Mouse (Mus musculus) midbrain, postnatal 0 days (tissue): ENCODE results near the gene Tex19.2. TPM values are rescaled to one million over a fixed set of nuclear protein-coding genes. Genes with fewer than 3 reads are reported as not detected.

Source experiments
- ATAC-seq: fragments of 200-750 bp; cut with Nextera tagmentation; 2 replicates; pipeline ENCODE4 v1.8.0; 2017; ENCODE audit warnings: moderate number of reproducible peaks, mild to moderate bottlenecking, moderate TSS enrichment, moderate library complexity; ENCODE audit not compliant: low FRiP score
- DNase-seq: peaks from one replicate; pipeline ENCODE4 v3.0.0-alpha.2; 2015; ENCODE audit warnings: low spot score
- H3K27ac ChIP-seq: fragments of 300-500 bp; sonication (generic); 2 replicates; pipeline ENCODE4 v1.5.1; 2014; ENCODE audit warnings: low read depth, mild to moderate bottlenecking, low read length, mixed read lengths
- H3K27me3 ChIP-seq: fragments of 300-500 bp; sonication (generic); 2 replicates; pipeline ENCODE4 v1.6.1; 2014; ENCODE audit warnings: low read length, control low read depth, mixed read lengths; ENCODE audit not compliant: insufficient read depth
- H3K36me3 ChIP-seq: fragments of 300-500 bp; sonication (generic); 2 replicates; pipeline ENCODE4 v1.6.1; 2014; ENCODE audit warnings: low read length, control low read depth, mixed read lengths; ENCODE audit not compliant: insufficient read depth
- H3K4me1 ChIP-seq: fragments of 300-500 bp; sonication (generic); 2 replicates; pipeline ENCODE4 v1.6.1; 2014; ENCODE audit warnings: mild to moderate bottlenecking, control low read depth, antibody characterized with exemption, low read length, mixed read lengths; ENCODE audit not compliant: insufficient read depth
- H3K4me2 ChIP-seq: fragments of 300-500 bp; sonication (generic); 2 replicates; pipeline ENCODE4 v1.6.1; 2014; ENCODE audit warnings: low read depth, mild to moderate bottlenecking, low read length, mixed read lengths; ENCODE audit not compliant: poor library complexity, severe bottlenecking
- H3K4me3 ChIP-seq: fragments of 300-500 bp; sonication (generic); 2 replicates; pipeline ENCODE4 v1.5.1; 2014; ENCODE audit warnings: low read depth, mild to moderate bottlenecking, low read length, moderate library complexity
- H3K9ac ChIP-seq: fragments of 300-500 bp; sonication (generic); replicated peaks from 2 replicates; pipeline ENCODE4 v1.6.1; 2014; ENCODE audit warnings: mild to moderate bottlenecking, low read length, moderate library complexity, mixed read lengths; ENCODE audit not compliant: poor library complexity, severe bottlenecking
- H3K9me3 ChIP-seq: fragments of 300-500 bp; sonication (generic); 2 replicates; pipeline ENCODE4 v1.6.1; 2016; ENCODE audit warnings: low read length, control low read depth
- CTCF ChIP-seq: IDR thresholded peaks from 2 replicates; pipeline ENCODE4 v1.5.1; 2016; ENCODE audit warnings: antibody characterized with exemption, mild to moderate bottlenecking
- WGBS: fragments of 180-500 bp; shearing (Covaris S2); extraction: QIAGEN DNeasy Blood & Tissue Kit; methylation state at CpG from one replicate; pipeline ENCODE4 v1.1.7; 2014; 5-methylcytosine and 5-hydroxymethylcytosine counted together
- polyA plus RNA-seq: library from polyadenylated mRNA; unstranded; fragments of >200 nt; fragmentation: Nextera tagmentation; extraction: Ambion mirVana; gene quantifications from 2 replicates; pipeline ENCODE4 v1.2.1, GENCODE M21; 2015
- total RNA-seq: library from RNA; depleted of rRNA; stranded (reverse); fragments of >200 nt; gene quantifications from 2 replicates; pipeline ENCODE4 v1.2.3, GENCODE M21; 2014

The Tex19.2 gene
- total and polyA plus RNA-seq, 2 experiments from 2014 or later = not detected

DNA sequence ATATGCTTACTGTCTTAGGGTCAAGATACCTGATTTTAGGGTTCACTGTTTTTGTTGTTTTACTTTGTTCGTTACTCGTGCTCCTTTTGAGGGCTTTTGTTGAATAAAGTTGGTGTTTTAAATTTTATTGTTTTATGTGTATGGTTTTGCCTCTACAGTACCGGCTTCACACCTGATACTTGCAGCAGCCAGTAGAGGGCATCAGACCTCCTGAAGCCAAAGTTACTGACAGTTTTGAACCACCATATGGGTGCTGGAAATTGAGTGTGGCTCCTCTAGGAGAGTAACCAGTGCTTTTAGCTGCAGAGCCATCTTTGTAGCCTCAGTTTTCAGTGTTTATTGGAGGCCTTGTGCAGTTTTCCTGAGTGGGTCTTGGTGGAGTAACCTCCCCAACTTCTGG lies 29.7 kb upstream of the Tex19.2 start:
- H3K9me3 ChIP-seq = no peaks in the 10 kb centered on the region
- TF ChIP-seq CTCF = peak; percentile 23
- H3K4me3 ChIP-seq = no peak overlapping the region
- DNase-seq (no peak), ATAC-seq (no peak)
- H3K4me1 ChIP-seq = no peaks in the 10 kb centered on the region
- no peak overlapping the region for H3K9ac ChIP-seq
- WGBS = 90% methylated on average over 3 of the region's 3 CpGs
- H3K27me3 ChIP-seq = no peaks in the 10 kb centered on the region
- H3K4me2 ChIP-seq = no peak overlapping the region
- H3K27ac ChIP-seq = no peak overlapping the region
- no peaks in the 10 kb centered on the region for H3K36me3 ChIP-seq

DNA sequence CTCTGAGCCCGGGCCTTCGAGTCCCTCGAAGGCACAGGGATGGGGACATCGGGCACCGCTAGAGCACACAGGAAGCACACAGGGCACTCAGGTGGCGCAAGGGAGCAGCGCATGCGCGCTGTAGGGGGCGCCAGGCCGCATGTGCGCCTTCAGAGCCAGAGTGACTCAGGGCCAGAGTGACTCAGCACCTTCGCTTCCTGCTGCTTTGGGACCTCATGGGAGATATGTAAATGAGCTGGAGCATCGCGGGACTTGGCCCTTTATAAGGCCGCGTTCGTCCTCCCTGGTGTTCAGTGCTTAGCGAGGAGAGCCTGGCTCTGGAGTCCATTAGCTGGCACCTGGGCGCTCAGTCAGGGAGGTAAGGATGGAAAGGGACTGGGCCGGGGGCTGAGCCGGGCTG lies 27.4 kb upstream of the Tex19.2 start, which contains the start of gene Tex19.1:
Gene Tex19.1, plus strand, starts transcription at position 279 of the 400 bp plus-strand sequence.
- 91% methylated on average over 22 of the region's 22 CpGs for WGBS
- ATAC-seq (no peak), DNase-seq (no peak)
- Histone ChIP-seq H3K27me3 (no peaks in the 10 kb centered on the region), H3K4me3 (no peak within 1 kb of the TSS), H3K9ac (no peak within 1 kb of the TSS), H3K4me1 (no peaks in the 10 kb centered on the region), H3K4me2 (no peak within 1 kb of the TSS), H3K36me3 (no peaks in the 10 kb centered on the region), H3K9me3 (no peaks in the 10 kb centered on the region), H3K27ac (no peak within 1 kb of the TSS)
- TF ChIP-seq CTCF = no peak

DNA sequence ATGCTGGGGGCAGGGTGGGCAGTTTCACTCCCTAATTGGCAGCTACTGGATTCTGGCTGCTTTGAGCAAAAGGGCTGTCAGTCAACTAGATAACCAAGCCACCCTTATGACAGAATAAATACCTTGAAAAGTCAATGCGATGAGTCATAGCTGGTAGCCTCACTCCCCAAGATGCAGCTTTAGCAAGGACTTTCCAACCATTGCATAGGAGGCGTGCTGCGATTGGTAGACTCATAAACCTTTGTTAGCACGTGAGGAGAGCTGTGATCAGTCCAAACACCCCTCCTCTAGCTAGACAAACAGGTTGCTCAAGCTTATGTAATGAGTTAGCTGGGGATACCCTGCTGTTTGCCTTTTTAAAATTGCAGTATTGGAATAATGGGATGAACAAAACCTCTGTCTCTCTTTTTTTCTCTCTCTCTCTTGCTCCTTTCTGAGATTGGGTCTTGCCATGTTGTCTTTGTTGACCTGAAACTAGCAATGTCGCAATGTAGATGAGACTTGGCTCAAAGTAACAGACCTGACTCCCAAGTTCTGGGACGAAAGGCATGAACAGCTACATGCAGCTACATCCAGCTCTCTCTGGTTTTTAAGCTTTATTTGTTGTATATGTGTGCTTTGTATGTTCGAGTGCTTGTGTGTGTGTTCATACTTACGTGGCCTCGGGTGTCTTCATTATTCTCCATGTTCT lies 25.0 kb upstream of the Tex19.2 start:
- no peak for TF ChIP-seq CTCF

DNA sequence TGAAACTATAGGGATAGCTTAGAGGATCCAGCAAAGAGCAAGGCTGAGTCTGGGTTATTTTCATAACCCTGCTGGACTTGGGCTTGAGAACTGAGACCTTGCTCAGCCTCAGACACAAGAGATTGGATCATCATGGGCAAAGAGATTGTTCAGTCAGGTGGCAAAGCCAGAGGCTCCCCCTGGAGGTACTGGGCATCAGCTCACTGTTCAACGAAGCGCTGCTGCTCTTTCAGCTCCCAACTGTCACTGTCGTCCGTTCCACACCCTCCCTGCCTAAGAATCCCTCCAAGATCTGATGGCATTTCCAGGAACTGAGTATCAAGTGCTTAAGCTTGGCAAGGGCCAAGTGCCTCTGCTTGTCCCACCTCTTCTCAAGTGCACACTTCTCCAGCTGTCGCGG lies 20.3 kb upstream of the Tex19.2 start:
- Histone ChIP-seq H3K9me3 (no peaks in the 10 kb centered on the region), H3K9ac (no peak overlapping the region), H3K4me2 (no peak overlapping the region), H3K4me1 (no peaks in the 10 kb centered on the region), H3K27ac (no peak overlapping the region), H3K36me3 (no peaks in the 10 kb centered on the region), H3K4me3 (no peak overlapping the region), H3K27me3 (no peaks in the 10 kb centered on the region)
- no peak for DNase-seq
- peak; percentile 12; the same call in 1 of the 2 replicates for TF ChIP-seq CTCF
- 53% methylated on average over 6 of the region's 6 CpGs for WGBS
- no peak for ATAC-seq

More for the DNA sequence above, 25.0 kb upstream of the Tex19.2 start:
- no peak overlapping the region for H3K4me2 ChIP-seq
- 80% methylated on average over 9 of the region's 9 CpGs for WGBS
- no peaks in the 10 kb centered on the region for H3K36me3 ChIP-seq
- H3K27ac ChIP-seq = no peak overlapping the region
- no peaks in the 10 kb centered on the region for H3K4me1 ChIP-seq
- H3K27me3 ChIP-seq = no peaks in the 10 kb centered on the region
- DNase-seq = no peak
- no peak overlapping the region for H3K4me3 ChIP-seq
- no peak overlapping the region for H3K9ac ChIP-seq
- no peak for ATAC-seq
- no peaks in the 10 kb centered on the region for H3K9me3 ChIP-seq

DNA sequence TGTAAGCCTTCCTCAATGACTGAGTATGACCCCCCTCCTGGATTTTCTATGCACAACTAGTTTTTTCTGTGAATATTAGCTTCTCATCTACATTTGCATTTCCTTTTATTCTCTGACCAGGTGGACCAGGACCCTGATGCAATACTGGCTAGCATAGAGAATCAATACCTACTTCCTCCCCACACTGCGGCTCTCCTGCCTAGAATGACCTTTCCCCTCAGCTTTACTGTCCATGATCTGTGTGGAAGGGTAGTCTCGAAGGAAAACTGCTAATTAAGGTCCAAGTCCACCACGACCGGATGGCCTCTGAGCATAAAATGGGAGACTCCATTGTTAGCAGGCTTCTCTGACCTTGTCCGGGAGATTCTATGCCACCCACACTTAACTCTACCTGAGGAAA lies 19.2 kb upstream of the Tex19.2 start:
- Histone ChIP-seq H3K27me3 (no peaks in the 10 kb centered on the region), H3K4me2 (no peak overlapping the region), H3K4me1 (no peaks in the 10 kb centered on the region), H3K9me3 (no peaks in the 10 kb centered on the region), H3K9ac (no peak overlapping the region), H3K27ac (no peak overlapping the region), H3K36me3 (no peaks in the 10 kb centered on the region), H3K4me3 (no peak overlapping the region)
- WGBS = 89% methylated on average over 5 of the region's 5 CpGs
- no peak for ATAC-seq
- TF ChIP-seq CTCF = no peak
- no peak for DNase-seq

DNA sequence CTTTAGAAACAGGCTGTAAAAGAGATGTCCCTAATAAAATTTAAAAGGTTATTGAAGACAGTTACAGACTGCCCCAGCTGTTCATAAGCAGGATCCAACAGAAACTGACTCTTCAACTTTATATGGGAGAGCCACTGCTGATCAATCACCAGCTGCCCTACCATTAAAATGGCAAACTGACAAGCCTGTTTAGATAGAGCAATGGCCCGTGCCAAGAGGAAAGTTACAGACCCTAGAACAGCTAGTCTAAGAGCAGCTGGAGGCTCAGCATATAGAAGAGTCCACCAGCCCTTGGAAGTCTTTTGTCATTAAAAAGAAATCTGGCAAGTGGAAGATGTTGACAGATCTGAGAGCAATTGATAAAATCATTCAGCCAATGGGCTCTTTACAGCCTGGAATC lies 16.1 kb upstream of the Tex19.2 start:
- WGBS = 70% methylated on average over 1 of the region's 1 CpGs
- H3K27ac ChIP-seq = no peak overlapping the region
- H3K9ac ChIP-seq = no peak overlapping the region
- H3K9me3 ChIP-seq = no peaks in the 10 kb centered on the region
- H3K4me3 ChIP-seq = no peak overlapping the region
- no peak for ATAC-seq
- no peak for DNase-seq
- no peaks in the 10 kb centered on the region for H3K4me1 ChIP-seq
- H3K4me2 ChIP-seq = no peak overlapping the region
- no peaks in the 10 kb centered on the region for H3K36me3 ChIP-seq
- no peaks in the 10 kb centered on the region for H3K27me3 ChIP-seq
- TF ChIP-seq CTCF = no peak
